Mouse (Mus musculus) left cerebral cortex, adult 9 months (tissue): Measurements from ENCODE around the gene Mgat2.

Experiments used
- DNase-seq, 2 experiments: peaks; one replicate each; pipeline ENCODE4 v3.0.0; 2022; ENCODE audit warnings: low spot score in 2 of 2

Mgat2 gene

DNA sequence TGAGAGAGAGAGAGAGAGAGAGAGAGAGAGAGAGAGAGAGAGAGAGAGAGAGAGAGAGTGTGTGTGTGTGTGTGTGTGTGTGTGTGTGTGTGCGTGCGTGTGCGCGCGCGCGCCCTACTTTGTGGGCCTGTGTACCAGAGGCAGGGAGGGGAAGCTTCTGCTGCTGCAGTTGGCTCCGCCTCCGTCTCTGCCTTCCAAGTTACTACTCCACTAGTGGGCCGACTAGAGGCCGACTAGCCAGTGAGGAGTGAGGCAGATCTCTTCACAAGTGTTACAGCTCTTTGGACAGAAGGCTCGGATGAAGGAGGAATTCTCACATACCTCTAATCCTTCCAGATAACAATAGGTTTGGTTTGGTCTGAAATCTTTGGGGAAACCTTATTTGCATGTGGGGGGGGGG lies 4.6 kb upstream of the Mgat2 start:
- DNase-seq: no peak

DNA sequence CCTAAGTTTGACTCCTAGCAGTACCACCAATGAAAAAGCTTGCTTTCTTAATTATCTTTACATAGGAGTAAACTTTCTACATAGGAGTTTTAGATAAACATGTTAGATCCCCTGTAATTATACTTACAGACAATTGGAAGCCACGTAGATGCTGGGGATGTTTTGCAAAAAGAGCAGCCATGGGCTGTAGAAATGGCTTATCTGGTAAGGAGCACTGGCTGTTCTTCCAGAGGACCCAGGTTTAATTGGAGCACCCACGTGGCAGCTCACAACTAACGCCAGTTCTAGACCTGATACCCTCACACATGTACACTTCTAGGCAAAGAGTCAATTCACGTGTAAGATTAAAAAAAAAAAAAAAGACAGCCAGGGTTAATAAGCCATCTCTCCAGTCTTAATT lies 2.2 kb upstream of the Mgat2 start:
- no peak for DNase-seq

DNA sequence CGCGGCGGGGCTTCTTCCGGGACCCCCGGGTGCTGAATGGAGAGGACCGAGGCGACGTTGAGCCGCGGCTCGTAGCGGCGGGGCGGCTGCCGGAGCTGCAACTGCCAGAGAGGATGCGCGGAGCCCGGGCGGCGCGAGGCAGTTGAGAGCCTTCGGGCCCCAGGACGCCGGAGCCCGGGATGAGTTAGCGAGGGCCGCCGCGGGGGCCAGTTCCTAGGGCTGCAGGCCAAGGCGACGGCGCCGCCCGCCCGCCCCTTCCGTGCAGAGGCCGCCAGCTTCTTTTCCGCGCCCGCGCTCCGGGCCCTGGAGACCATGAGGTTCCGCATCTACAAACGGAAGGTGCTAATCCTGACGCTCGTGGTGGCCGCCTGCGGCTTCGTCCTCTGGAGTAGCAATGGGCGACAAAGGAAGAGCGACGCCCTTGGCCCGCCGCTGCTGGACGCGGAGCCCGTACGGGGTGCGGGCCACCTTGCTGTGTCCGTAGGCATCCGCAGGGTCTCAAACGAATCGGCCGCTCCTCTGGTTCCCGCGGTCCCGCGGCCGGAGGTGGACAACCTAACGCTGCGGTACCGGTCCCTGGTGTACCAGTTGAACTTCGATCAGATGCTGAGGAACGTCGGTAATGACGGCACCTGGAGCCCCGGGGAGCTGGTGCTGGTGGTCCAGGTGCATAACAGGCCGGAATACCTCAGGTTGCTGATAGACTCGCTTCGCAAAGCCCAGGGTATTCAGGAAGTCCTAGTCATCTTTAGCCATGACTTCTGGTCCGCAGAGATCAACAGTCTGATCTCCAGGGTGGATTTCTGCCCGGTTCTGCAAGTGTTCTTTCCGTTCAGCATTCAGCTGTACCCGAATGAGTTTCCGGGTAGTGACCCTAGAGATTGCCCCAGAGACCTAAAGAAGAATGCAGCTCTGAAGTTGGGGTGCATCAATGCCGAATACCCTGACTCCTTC lies 662 bp downstream of the Mgat2 start:
- DNase-seq: peak in 1 of 2 experiments; percentile 46

DNA sequence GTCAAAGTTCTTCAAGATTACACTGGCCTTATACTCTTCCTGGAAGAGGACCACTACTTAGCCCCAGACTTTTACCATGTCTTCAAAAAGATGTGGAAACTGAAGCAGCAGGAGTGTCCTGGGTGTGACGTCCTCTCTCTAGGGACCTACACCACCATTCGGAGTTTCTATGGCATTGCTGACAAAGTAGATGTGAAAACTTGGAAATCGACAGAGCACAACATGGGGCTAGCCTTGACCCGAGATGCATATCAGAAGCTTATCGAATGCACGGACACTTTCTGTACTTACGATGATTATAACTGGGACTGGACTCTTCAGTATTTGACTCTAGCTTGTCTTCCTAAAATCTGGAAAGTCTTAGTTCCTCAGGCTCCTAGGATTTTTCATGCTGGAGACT lies 1.4 kb downstream of the Mgat2 start:
- DNase-seq: no peak

DNA sequence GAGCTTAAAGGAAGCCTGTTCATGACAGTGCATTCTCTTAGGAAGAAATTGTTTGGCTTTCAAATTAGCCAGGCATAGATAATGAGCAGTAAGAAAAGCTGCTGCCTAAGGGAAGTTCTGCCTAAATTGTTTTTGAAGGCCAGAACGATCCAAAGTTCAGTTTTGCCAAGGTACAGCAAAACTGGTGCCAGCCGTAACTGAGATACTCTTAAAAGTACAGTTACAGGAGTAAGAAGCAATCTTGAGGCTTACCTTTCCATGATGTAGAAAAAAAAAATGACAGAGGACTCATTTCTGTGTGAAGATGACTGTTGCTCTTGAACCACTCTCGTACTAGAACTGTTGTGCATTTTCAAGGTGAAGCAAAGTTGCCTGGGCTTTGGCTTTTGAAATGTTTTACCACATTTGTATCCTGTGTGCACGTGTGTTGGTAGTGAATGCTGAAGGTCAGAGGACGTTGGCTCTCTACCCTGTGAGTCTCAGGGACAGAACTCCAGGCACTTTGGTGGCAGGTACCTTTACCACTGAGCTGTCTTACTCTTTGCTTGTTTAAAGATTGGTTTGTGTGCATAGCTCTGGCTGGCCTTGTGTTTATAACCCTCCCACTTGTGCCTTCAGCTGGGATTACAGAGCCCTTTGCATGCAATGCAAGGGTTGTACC lies 3.0 kb downstream of the Mgat2 start:
- no peak for DNase-seq

DNA sequence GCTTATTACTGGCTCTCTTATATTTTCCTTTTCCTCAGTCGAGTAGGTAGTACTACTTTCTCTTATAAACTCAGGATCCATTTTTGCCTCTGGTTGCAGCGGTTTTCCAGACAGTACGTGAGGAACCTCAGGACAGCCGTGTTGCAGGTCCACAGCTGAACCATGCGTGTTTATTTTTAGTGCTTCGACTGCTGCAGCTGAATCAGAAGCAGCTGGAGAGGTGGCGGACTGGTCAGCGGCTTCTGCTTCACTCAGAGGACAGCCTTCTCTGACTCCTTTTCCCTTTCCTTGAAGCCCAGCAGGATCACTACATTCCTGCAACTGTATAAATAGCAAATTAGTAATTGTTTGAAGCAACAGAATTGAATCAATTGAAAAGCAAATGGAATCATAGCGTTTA lies 6.1 kb downstream of the Mgat2 start:
- no peak for DNase-seq

DNA sequence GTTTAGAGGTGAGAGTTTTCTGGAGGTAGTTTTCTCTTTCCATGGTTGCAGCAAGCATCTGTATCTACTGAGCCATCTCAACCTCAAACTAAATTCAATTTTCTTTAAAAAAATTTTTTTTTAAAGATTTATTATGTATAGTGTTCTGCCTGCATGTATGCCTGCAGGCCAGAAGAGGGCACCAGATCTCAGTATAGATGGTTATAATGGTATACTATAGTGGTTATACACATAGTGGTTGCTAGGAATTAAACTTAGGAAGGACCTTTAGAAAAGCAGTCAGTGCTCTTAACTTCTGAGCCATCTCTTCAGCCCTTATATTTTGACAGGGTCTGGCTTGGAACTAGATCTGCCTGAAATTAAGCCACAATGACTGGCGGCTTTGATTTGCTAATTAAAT lies 6.6 kb downstream of the Mgat2 start:
- DNase-seq: no peak

DNA sequence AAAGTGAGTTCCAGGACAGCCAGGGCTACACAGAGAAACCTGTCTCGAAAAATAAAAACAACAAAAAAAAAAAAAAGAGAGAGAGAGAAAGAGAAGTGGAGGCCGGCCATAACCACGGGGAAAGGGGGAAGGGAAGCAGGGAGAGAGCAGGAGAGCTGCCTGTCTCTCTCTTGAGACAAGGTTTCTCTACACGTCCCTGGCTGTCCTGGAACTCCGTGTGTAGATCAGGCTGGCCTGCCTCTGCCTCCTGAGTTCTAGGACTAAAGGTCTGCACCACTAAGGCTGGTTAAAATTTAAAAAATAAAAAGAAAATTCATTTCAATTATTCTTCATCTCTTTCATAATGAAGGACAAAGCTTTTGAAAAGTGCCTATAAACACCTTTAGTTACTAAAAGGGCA lies 7.4 kb downstream of the Mgat2 start:
- no peak for DNase-seq

DNA sequence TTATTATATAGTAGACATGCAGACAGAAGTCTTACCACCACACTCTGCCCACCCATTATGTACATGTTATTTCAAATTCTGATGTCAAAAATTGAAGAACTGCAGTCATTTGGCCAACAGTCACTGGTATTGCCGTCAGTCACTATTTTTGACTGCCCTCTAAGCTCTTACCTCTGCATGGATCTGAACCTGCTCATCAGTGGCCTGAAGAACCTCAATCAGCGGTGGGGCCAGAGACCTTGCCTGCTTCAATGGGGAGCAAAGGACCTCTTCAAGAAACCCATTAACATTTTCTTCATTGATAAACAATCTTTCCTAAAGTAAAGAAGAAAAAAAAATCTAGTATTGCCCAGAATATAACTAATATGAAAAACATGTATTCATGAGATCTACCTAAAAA lies 8.7 kb downstream of the Mgat2 start:
- DNase-seq: no peak

DNA sequence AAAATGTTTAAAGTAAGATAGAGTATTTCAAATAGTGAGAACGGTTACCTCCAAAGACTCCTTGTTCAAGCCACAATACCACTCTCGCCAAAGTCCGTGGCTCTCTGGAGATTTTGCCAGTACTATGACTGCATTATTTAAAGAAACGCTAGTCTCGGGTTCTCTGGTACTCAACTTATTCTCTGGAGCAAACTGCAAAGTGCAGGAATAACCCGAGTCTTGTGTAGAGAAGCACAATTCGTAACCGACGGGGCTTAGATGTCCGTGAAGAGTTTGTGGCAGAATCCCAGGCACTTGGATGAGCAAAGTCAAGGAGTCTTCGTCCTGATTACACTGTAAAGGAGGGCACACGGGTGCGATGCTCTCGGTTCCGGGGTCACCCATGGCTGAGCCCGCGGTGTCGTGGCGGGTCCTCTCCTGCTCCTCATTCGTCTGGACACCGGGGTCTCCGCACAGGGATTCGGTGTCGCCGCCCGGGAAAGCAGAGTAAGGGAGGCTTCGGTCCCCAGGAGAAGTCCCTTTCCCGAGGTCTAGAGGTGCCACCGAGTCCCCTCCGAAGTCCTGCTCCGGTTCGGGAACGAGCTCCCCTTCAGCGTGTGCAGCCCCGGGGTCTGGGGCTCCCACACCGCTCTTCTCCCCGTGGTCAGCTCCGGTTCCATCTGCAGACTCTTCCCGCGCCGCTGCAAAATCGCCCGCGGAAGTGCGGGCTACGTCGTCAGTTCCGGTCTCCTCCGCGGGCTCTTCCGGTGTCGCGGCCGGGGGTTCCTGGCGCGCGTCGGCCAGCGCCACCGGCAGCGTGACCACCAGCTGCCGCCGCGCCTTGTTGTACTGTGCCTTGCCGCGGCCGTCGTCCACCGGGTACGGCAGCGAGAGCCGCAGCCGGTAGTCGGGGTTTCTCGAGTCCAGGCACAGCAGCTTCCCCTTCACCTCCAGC lies 12.8 kb downstream of the Mgat2 start, which contains the start of gene Gm49383:
Gene Gm49383, minus strand, starts transcription at position 661 of the 934 bp plus-strand sequence.
- DNase-seq: peak in 1 of 2 experiments; percentile 63

DNA sequence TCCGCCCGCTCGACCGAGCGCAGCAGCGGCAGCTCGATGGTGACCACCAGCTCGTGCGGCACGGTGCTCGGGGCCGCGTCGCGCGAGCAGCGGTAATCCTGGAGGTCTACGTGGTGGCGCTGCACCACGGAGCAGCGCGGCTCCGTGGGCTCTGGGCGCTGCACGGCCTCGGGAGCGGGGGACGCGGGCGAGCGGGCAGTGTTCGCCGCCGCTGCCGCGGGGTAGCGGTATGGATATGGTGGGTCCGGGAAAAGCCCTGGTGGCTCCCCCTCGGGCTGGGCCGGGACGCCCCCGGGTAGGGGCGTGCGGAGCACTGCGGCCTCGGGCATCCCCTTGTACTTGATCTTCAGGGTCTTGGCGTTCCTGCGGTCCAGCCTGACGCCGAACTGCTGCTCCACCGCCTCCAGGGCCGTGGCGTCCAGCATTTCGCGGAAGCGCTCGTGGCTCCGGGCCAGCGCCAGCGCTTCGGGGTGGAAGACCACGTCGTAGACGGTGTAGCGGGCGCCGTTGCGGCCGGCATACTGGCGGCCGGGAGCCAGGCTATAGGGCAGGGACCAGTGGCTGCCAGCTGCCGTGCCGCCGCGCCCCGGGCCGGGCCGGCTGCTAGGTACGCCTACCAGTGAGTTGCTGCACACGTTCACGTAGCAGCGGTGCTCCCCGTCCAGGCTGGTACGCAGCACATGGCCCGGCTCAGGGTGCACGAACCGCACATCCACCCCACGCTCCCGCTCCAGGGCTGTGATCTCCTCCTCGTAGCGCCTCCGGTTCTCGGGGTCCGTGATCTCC lies 13.6 kb downstream of the Mgat2 start:
- DNase-seq: no peak

DNA sequence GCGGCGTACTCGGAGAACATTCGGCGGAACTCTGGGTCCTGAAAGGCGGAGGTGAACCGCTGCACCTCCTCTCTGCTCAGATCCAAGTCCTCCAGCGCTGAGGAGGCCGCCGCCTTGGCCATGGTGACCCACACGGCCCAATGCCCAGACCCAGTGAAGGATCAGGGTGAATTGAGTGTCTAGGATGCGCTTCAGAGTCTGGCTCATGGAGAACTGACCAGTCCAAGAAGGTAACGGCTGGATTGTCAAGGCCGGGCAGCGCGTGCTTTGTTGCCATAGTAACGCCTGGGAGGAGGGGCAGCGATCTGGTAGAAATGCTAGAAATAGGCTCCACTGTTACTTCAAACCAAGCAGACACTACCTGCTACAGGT lies 14.2 kb downstream of the Mgat2 start, which contains the start of gene Dnaaf2:
Gene Dnaaf2, minus strand, starts transcription at position 266 of the 372 bp plus-strand sequence.
- DNase-seq: peak in 1 of 2 experiments; percentile 69

DNA sequence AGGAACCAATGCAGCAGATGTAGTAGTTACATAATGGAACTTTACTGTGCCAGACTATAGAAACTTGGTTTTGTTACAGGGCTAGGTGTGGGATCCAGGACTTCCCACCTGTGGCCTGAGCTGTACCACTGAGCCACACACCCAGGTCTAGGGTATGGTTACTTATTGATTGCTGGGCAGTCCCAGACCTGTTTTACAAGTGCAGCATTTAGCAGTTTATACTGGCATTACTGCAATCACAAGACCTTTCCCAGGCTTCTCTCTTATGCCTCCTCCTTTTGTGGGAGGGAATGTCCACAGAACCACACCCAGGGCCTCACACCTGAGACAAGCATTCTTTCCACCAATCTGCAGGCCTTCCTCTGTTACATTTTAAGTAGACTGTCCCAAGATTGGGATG lies 15.0 kb downstream of the Mgat2 start:
- DNase-seq: no peak

DNA sequence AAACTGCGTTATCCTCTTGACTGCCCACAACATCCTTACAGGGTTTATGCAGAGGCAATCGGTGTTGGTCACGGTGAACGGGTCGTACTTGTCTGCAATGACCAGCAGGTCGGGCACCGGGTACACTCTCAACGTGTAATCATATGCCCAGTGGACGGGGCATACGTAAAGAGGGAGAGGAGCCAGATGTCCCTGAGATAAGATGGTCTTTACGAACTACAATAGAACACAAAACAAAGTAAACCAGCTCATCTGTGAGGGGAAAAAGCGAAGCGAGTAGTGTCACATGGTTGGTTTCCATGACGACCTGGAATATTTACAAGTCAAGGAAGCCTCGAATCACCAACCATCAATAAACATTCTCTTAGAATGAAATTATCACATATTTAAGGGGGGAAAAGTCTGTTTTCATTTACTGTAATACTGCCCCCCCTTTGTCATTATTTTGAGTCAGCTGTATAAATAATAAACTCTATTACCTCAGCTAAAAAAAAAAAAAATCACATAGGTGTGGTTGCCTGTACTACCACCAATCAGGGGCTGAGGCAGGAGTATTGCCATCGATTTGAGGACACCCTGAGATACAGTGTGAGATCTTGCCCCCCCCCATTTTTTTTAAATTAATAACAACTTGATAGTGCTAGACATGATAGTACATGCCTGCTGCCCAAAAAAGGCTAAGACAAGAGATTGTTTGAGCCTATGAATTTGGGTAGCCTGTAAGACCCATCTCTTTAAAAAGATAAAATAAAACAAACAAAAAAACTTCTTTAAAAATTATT lies 20.3 kb downstream of the Mgat2 start, which contains the start of gene Gm49384:
Gene Gm49384, minus strand, starts transcription at position 216 of the 782 bp plus-strand sequence.
- DNase-seq: no peak

DNA sequence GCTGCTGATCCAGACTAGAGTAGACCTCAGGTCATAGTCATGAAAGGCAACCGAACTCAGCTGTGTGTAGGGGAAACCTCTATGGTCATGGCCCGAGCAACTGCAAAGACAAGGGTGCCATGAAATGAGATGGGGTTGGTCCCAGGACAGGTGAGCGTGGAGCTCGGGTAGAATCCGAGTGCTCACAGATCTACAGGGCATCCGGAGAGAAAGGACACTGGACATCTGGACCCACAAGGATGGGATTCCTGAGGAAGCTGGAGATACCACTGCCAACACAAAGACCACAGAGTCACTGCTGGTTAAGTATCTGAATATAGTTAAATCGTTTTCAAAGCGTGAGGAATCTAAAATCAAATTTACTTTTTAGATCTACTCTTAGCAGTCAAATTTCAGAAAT lies 23.4 kb downstream of the Mgat2 start:
- DNase-seq: no peak

DNA sequence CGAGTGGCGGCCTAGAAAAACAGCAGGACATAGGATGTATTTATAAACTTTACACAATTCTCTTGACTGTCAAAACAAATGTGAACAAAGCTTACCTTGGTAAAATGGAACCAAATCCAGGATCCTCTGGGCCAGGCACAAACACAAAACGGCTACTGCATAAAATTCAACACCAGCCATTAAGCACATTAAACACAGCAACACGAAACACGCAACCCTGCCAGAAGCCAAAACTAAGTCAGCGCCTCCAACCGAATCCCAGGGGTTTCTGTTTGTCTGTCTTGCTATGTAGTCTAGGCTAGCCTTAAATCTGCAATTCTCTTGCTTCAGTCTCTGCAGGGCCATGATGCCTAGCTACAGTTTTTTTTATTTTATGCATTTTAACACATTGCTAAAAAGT lies 24.0 kb downstream of the Mgat2 start:
- DNase-seq: no peak

DNA sequence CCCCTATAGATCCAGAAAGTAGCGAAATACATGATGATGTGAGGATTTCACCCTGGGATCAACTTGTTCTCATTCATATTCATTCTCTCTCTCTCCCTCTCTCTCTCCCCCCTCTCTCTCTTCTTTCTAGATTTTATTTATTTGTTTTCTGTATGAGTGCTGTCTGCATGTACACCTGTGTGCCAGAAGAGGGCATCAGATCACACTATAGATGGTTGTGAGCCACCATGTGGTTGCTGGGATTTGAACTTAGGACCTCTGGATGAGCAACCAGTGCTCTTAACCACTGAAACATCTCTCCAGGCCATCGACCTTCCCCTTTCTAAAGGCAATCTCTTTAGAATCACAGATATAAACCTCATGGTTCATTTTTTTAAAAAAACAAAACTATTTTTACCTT lies 24.6 kb downstream of the Mgat2 start:
- no peak for DNase-seq

DNA sequence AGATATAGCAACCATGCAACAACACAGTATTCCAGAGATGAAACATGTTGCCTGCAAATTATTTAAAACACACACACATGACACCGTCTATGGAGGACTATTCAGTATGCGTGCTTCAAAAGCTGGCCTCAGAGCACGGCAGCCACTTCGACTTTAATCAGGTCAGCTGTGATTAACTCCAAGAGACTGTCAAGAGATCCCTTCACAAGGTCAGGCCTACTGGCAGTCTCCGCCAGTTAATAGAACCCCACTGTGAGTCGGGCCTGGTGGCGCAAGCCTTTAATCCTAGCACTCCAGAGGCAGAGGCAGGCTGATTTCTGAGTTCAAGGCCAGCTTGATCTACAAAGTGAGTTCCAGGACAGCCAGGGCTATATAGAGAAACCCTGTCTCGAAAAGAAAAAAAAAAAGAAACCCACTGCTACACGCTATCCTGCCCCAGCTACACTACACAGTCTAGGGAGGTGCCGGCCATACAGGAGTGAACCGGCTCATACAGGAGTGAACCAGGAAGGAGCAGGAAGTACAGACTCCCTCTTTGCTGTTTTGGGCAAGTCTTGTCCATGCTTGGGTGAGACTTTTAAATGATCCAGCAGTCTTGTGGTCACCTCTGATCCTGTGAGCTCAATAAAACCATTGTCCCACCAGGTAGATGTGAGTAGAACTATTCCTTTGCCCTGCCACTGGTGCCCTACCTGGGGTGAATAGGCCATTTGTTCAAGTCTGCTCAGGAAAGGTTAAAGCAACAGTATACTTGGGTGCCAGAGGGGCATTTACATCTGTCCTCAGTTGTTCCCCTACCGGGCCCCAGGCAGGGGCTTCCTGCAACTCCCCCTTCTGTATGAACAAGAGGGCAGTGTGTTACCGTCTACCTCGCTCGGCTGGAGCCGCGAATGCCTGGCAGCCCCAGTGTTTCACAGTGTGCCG lies 26.4 kb downstream of the Mgat2 start:
- DNase-seq: no peak

DNA sequence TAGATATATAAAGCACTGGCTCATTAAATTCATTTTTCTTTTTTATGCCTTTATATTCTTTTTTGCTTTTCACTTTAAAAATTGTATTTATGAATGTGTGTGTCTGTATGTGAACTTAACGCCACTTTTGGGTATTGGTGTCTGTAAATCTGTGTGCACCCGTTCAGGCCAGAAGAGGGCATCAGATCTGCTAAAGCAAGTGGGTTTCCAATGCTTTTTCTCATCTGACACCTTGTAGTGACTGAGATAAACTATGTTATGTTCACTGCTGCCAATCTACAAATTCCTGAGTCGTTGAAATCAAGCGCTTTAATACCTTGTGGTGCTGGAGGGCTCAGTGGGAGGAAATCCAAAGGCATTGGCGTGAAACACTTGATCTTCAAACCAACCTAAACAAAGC lies 27.1 kb downstream of the Mgat2 start:
- no peak for DNase-seq
